Mouse (Mus musculus): ENCODE data around the gene Xrcc1. TPM values are rescaled to one million over a fixed set of nuclear protein-coding genes. Genes with fewer than 3 reads are reported as not detected.
A peak's percentile ranks its signal among the peaks of the same experiment; 100 is the strongest.

Gene Xrcc1
- total RNA-seq, 2 experiments from 2014 or later: 9.4 to 18.0 TPM

DNA sequence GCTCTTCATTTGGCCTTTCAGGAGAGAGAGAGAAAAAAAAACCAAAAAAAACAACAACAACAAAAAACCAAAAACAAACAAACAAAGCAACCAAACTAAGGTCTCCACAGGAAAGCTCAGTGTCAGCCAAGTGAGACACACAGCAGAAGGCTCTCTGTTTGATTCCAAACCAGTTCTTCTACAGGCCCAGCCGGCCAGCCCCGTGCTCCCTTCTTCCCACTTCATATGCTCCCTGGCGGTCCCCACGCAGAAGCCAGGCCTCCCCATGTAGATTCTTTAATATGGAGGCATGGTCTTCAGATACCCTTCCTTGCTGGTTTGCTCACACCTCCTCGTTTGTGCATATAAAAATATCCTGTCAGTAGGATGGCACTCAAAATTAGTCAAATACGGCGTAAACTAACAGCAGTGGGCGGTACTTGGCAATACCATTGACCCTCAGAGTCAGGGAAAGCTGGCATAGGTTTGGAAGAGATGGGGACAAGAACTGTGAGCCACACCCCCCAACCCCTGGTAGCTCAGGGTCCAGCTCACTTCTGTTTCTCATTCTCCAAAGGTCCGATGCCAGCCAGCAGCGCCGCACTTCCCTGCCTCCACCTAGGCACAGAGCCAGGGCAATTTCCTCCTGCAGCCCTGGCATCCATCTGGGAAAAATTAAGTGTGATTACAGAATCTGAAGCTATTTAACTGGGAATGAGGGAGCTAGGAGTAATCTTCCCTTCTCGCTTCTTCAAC lies 20.2 kb upstream of the Xrcc1 start:
- ATAC-seq (replicated peaks; ENCODE audit: low FRiP score, poor library complexity, severe bottlenecking): no peak

DNA sequence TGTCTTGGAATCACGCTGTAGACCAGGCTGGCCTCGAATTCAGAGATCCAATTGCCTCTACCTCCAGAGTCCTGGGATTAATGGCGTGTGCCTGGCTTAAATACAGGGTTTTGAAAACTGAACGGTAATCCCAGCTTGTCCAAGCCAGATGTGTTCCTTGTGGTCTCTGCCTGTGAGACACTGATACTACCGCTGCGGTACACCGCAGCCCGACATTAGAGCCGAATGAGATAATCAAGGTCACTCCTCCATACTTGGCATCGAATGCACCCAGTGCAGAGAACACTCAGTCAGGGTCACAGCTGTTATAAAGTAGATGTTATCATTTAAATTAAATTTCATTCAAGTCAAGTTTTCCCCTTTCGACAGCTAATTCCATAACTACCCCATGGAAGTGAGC lies 17.2 kb upstream of the Xrcc1 start:
- no peak for ATAC-seq (replicated peaks; ENCODE audit: low FRiP score, poor library complexity, severe bottlenecking)

DNA sequence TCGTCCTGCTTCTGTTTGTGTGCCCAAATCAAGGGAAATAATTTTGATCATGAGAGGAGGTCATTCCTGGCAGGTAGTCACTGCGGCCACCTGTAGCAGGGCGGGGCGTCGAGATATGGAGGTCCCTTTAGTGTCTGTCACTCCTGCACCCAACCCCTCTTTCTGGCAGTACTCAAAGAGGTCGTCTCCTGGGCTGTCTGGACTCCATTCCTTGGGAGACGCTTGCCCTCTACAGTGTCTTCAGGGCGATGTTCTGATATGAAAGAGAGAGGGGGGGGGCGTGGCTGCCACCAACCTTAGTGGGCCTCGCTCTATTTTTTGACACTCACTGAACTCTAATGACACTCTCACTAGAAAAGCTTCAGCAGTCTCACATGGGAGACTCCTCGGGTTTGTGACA lies 16.5 kb upstream of the Xrcc1 start:
- ATAC-seq (replicated peaks; ENCODE audit: low FRiP score, poor library complexity, severe bottlenecking): no peak

DNA sequence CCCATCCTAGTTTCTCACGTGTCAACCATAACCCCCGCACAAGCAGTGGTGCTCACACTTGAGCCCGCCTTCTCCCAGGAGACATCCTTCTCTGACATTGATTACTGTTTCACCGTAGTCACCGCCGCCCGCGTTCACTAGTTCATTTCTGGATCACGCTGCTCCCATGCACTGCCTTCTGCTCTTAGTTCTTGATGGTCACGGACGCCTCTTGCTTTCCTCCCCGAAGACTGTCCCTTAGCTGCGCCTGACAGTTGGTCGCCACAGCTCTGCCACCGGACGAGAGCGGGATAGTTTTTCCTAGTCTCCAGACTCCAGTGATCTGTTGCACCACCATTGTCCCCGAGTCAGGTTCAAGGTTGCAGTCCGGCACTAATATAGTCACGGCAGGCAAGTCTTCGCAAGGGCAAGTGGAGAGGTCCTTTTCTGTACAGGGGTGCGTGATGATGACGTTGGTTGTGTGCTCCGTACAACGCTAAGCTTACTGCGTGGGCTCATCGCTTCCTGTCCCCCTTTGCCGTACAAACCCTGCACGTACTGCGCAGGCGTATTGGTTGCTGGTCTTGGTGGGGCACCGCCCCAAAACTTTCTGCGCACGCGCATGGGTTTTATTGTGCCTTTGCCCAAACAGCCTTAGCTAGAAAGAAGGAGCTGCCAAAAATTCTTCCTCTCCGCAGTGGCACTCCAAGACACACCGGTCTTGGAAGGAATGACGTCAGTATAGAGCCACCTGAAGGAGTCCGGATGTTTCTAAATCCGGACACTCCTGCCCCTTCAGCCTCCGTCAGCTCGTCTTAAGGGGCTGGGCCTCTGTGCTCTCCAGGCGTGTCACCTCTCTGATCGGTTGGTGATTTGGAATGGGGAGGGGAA lies 15.8 kb upstream of the Xrcc1 start, which contains the start of gene Irgq:
TSS of gene Irgq (plus strand) at position 628 of the 870 bp plus-strand sequence.
- ATAC-seq (replicated peaks; ENCODE audit: low FRiP score, poor library complexity, severe bottlenecking): peak; percentile 87

DNA sequence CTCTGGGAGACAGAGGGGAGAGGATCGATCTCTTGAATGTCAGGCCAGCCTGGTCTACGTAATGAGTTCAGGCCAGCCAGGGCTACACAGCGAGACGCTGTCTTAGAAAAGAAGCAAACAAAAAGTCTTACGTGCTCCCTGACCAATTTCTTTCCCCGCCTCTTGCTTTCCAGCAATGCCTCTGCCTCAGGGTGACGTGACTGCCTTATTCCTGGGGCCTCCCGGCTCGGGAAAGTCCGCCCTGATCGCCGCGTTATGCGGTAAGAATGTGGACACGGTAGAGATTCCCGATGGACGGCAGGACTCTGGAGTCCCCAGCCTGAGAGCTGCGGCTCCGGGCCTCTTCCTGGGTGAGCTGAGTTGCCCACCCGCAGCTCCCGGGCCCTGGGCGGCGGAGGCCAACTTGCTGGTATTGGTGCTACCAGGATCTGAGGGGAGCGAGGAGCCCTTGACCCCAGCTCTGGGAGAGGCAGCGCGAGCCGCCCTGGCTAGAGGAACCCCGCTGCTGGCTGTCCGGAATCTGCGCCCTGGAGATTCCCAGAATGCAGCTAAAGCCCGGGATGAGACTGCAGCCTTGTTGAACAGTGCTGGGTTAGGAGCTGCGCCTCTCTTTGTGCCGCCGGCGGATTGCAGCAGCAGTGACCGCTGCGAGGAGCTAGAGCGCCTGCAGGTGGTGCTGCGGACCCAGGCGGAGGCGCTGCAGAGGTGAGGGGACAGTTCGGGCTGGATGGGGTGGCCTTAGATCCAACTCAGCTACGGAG lies 14.7 kb upstream of the Xrcc1 start:
- peak; percentile 64 for ATAC-seq (replicated peaks; ENCODE audit: low FRiP score, poor library complexity, severe bottlenecking)

DNA sequence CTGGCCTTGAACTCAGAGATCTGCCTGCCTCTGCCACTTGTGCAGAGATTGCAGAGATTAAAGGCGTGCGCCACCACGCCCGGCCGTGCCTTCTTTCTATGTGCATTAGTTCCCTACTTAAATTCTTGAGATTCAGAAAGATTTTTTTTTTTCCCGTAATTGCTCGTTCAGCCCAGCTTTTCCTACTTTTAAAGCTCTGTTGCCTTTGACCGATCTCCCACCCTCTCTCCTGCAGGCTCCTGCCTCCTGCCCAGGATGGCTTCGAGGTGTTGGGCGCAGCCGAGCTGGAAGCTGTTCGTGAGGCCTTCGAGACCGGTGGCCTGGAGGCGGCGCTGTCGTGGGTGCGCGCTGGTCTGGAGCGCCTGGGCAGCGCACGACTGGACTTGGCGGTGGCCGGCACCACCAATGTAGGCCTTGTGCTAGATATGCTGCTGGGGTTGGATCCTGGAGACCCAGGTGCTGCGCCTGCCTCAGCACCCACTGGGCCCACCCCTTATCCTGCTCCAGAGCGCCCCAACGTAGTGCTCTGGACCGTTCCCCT lies 13.0 kb upstream of the Xrcc1 start:
- ATAC-seq (replicated peaks; ENCODE audit: low FRiP score, poor library complexity, severe bottlenecking): no peak

DNA sequence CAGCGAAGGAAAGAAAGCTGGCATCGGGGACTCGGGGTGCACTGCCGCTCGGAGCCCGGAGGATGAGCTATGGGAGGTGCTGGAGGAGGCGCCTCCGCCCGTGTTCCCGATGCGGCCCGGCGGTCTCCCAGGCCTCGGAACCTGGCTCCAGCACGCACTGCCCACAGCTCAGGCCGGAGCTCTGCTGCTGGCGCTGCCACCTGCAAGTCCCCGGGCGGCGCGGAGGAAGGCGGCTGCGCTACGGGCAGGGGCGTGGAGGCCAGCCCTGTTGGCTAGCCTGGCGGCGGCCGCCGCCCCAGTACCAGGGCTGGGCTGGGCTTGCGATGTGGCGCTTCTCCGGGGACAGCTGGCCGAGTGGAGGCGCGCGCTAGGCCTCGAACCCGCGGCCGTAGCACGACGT lies 12.3 kb upstream of the Xrcc1 start:
- no peak for ATAC-seq (replicated peaks; ENCODE audit: low FRiP score, poor library complexity, severe bottlenecking)

DNA sequence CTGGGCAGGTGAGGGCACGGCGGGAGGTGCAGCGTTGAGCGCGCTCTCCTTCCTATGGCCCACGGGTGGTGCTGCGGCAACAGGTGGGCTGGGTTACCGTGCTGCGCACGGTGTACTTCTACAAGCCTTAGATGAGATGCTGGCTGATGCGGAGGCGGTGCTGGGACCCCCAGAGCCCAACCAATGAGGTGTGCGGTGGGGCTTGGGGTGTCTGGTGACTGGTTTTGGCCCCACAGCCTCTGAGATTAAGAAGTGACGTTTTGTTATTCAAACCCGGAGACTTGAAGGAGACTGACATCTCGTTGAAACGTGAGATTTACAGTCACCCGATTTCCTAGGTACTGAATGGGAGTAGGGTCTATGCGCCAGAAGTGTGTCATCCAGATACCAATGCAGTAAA lies 11.8 kb upstream of the Xrcc1 start:
- ATAC-seq (replicated peaks; ENCODE audit: low FRiP score, poor library complexity, severe bottlenecking): no peak

DNA sequence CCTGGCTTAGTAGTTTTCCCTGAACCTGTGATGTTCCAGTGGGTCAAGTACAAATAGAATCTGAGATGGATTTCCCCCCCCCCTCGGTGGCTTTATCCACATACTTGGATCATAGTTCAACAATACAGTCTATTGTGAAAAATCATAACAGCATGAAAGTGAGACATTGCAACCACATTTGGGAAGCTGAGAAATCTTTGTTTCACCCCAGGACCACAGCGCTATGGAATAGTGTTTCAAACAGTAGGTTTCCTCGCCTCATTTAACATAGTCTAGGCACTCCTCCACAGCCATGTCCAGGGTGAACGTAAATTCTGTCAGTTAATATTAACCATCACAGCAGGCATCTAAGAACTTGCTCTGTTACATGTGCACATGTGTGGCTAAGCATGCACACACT lies 9.0 kb upstream of the Xrcc1 start:
- ATAC-seq (replicated peaks; ENCODE audit: low FRiP score, poor library complexity, severe bottlenecking): no peak

DNA sequence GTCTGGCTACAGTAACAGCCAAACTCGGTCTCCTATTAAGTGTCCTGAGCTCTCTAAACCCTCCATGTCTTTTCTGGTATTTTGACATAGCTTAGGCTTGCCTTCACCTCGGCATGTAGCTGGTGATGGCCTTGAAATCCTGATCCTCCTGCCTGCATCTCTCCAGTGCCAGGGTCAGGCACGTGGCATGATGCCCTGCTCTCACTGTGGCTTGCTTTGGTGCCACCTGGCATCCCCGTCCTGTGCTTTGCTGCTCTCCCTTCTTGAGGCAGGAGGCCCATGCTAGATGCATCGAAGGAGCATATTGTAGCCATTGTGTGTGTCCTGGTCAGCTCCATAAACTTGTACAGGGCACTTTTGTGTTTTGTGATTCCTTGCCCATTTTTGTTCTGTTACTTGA lies 8.5 kb upstream of the Xrcc1 start:
- ATAC-seq (replicated peaks; ENCODE audit: low FRiP score, poor library complexity, severe bottlenecking): no peak

DNA sequence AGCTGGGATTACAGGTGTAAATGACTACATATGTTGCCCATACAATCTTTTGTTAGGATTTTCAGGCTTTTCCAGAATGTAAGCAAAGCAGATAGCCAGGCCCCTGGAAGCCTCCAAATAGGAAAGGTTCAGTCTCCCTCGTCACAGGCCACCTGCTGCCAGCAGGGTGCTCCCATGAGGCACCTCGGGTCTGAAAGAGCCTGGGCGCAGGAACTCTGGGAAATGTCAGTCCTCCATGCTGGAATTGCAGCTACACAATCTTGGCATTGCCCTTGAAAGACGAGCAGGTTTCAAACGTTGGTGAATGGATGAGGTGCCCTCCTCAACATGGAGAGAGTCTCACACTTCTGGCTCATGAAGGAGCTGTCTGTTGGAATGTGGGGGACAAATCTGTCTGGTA lies 7.9 kb upstream of the Xrcc1 start:
- no peak for ATAC-seq (replicated peaks; ENCODE audit: low FRiP score, poor library complexity, severe bottlenecking)

DNA sequence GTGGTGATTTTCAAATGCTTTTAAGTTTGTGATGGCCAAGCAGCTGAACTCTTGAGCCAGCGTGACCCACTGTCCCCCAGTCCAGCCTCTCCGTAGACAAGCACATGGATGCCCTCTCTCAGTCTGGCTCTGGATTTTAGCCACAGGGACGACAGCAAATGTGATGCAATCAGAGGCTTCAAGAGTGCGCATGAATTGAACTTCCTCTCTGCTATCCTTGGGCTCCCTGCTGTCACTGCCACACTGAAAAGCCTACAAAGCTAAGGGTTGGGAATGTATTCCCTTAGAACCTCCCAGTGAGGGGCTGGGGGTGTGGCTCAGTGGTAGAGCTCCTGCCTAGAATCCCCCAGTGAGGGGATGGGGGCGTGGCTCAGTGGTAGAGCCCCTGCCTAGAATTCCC lies 7.4 kb upstream of the Xrcc1 start:
- ATAC-seq (replicated peaks; ENCODE audit: low FRiP score, poor library complexity, severe bottlenecking): no peak

DNA sequence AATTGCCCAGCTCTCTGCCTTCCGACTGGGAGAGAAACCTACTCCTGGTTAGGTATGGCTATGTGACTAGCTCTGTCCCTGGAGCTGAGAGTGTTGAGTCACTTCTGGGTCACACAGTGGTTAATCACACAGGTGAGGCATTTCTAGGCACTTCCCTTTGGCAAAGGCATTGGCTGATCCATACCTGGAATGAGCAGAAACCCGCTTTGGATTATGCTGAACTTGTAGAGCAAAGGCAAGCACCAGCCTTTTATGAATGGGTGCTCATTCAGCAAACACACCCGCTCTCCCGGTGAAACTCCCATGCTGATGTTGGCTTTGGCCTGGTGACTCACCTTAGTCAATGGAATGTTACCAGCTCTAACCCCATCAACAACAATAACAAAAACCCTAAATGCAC lies 6.4 kb upstream of the Xrcc1 start:
- no peak for ATAC-seq (replicated peaks; ENCODE audit: low FRiP score, poor library complexity, severe bottlenecking)

DNA sequence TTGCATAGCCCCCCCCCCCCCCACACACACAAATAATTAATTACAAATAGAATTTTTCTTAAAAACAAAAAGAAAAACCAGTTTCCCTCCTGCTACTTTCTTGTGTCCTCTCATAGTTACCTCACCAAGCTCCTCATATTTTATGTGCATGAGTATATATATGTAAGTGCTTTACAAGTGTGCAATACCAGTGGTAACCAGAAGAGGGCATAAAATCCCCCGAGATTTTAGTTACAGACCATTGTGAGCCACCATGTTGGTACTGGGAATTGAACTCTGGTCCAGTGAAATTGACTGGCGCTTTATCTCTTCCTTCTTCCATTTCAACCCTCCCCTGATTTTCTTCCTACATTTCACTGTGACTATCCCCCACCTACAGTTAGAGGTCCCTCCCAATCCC lies 1.6 kb upstream of the Xrcc1 start:
- ATAC-seq (replicated peaks; ENCODE audit: low FRiP score, poor library complexity, severe bottlenecking): no peak

DNA sequence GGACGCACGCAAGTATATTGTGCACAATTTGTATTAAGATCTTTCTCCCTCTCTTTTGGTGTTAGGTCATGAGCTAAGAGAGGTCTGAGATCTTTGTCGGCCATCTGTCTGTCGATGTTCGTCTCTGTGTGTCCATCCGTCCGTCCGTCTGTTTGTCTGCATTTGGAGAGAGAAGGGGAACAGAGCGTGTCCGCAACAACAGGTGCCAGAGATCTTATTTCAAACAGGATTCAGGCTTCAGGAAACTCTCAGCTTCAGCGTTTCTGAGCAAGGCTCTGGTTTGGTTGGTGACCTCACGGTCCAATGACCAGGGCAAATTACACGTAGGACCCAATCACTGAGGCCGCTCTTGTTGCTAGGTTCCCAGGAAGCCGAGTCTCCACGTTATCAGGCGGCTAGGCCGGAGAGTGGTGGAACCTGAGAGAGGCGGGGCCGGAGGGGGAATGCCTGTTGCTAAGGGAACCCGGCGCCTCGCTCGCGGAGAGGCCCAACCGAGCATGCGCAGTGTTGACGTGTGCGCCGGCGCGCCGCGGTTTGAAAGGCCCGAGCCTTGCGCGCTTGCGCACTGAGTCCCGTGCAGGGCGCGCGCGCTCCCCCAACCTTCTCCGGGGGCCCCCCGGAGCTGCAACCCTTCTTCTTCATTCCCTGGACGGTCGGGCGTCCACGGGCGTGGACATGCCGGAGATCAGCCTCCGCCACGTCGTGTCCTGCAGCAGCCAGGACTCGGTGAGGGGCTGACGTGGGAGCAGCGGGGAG lies 723 bp downstream of the Xrcc1 start:
- ATAC-seq (replicated peaks; ENCODE audit: low FRiP score, poor library complexity, severe bottlenecking): peak; percentile 100

DNA sequence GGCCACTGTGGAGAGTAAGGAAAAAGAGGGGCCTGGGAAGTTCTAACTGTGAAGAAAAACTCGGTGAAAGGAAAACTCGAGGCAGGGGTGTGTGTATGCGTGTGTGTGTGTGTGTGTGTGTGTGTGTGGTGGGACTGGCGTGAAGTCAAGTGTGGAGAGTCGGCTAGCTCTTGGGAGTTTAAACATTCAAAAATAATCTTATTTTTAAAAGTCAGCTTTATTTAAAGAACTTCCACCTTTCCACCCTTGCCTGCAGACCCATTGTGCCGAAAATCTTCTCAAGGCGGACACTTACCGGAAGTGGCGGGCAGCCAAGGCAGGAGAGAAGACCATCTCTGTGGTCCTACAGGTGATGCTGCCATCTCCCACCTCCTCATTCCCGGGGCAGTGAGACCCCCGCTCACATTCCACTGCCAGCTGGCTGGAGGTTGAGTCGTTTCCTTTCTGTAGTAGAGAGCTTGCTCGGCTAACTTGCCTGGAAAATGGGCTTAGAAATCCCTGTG lies 1.5 kb downstream of the Xrcc1 start:
- ATAC-seq (replicated peaks; ENCODE audit: low FRiP score, poor library complexity, severe bottlenecking): no peak

DNA sequence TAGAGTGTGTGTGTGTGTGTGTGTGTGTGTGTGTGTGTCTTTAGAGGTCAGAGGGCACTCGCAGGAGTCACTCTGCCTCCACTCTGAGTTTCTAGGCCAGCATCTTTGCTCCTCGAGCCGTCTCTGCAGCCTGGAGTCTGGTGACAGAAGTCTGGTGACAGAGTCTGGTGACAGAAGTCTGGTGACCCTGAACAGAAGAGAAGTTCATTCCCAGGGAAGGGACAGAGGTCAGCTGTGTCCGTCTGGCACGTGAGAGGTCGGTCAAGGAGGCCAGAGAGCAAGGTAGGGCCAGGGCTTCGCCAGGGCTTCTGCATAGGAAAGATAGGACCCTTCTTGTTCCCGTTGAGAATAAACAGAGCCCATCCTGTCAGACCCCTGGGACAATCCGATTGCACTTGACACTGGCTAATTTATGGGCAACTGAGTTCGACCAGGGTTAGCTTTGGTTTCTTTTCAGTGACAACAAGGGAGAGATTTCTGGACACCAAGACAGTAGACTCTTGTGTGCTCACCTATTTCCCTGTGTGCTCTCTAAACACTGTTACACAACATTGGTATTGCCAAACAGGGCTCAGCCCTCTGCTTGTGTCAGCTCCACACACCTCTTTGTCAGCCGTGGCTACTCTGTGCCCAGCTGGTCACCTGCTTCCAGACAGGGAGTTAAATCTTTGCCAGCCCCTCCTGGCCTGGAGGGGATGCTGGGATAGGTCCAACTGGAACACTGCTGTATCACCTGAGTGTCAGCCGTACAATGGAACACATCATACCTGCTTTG lies 6.1 kb downstream of the Xrcc1 start:
- ATAC-seq (replicated peaks; ENCODE audit: low FRiP score, poor library complexity, severe bottlenecking): no peak

DNA sequence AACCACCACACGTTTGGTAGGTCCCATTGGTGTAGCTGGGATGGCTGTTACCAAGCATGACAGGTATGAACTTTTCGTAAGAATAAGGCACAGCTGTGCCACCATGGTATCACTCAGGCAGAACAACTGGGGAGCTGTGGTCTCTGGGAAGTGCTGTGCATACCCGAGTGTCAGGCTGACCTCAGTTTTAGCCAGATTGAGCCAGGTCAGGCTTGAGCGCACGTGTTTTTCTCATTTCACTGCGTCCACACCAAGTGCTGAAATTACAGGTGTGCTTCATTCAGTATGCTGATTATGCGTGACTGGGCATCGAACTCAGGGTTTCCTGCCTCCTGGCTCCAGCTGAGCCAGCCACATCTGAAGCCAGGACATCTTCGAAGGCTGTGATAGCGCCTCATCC lies 9.7 kb downstream of the Xrcc1 start:
- no peak for ATAC-seq (replicated peaks; ENCODE audit: low FRiP score, poor library complexity, severe bottlenecking)

DNA sequence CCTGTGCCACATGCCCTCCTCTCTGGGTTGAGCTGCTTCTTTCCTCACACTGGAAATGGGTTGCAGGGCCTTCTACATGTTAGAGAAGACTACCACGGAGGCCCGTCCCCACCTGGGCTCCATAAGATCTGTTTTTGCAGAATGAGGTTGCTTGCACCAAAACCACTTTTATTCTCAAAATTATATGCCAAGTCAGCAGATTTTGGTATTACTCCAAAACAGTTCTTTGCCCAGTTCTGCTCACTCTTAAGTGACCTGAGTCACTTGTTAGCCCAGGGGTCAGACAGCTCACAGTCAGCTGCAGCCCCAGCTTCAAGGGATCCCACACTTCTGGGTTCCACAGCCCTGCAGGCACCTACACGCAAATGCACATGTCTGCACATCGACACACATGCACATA lies 15.4 kb downstream of the Xrcc1 start:
- ATAC-seq (replicated peaks; ENCODE audit: low FRiP score, poor library complexity, severe bottlenecking): no peak
